Mouse (Mus musculus) embryonic facial prominence, embryonic 11.5 days (tissue): ENCODE measurements around the gene Tspan12. TPM values are rescaled to one million over a fixed set of nuclear protein-coding genes. Genes with fewer than 3 reads are reported as not detected.

ENCODE experiments used
- ATAC-seq: fragments of 200-750 bp; cut with Nextera tagmentation; replicated peaks from 2 replicates; pipeline ENCODE4 v1.8.0; 2017; ENCODE audit warnings: low read depth; ENCODE audit not compliant: insufficient number of reproducible peaks, low FRiP score, low TSS enrichment
- DNase-seq: peaks from one replicate; pipeline ENCODE4 v3.0.0-alpha.2; 2015; ENCODE audit warnings: low spot score
- H3K27ac ChIP-seq: fragments of 300-500 bp; sonication (generic); replicated peaks from 2 replicates; pipeline ENCODE4 v1.5.1; 2014; ENCODE audit warnings: mild to moderate bottlenecking, low read depth, low read length, control low read depth
- H3K27me3 ChIP-seq: fragments of 300-500 bp; sonication (generic); 2 replicates; pipeline ENCODE4 v1.6.1; 2014; ENCODE audit warnings: mild to moderate bottlenecking, low read length, moderate library complexity, mixed read lengths; ENCODE audit not compliant: control insufficient read depth, insufficient read depth
- H3K36me3 ChIP-seq: fragments of 300-500 bp; sonication (generic); replicated peaks from 2 replicates; pipeline ENCODE4 v1.6.1; 2014; ENCODE audit warnings: low read depth, mild to moderate bottlenecking, low read length, moderate library complexity, mixed read lengths; ENCODE audit not compliant: control insufficient read depth, insufficient read depth
- H3K4me1 ChIP-seq: fragments of 300-500 bp; sonication (generic); 2 replicates; pipeline ENCODE4 v1.6.1; 2014; ENCODE audit warnings: low read length, mixed read lengths; ENCODE audit not compliant: control insufficient read depth, insufficient read depth
- H3K4me2 ChIP-seq: fragments of 300-500 bp; sonication (generic); 2 replicates; pipeline ENCODE4 v1.6.1; 2014; ENCODE audit warnings: low read depth, mild to moderate bottlenecking, control low read depth, low read length, moderate library complexity
- H3K4me3 ChIP-seq: fragments of 300-500 bp; sonication (generic); 2 replicates; pipeline ENCODE4 v1.5.1; 2014; ENCODE audit warnings: low read depth, low read length, control low read depth
- H3K9ac ChIP-seq: fragments of 300-500 bp; sonication (generic); replicated peaks from 2 replicates; pipeline ENCODE4 v1.6.1; 2014; ENCODE audit warnings: mild to moderate bottlenecking, control low read depth, low read length
- H3K9me3 ChIP-seq: fragments of 300-500 bp; sonication (generic); replicated peaks from 2 replicates; pipeline ENCODE4 v1.6.1; 2016; ENCODE audit warnings: mild to moderate bottlenecking, low read length, inconsistent platforms, mixed read lengths; ENCODE audit not compliant: control insufficient read depth
- WGBS: fragments of 180-500 bp; shearing (Covaris S2); extraction: QIAGEN DNeasy Blood & Tissue Kit; methylation state at CpG from one replicate; pipeline ENCODE4 v1.1.7; 2014; 5-methylcytosine and 5-hydroxymethylcytosine counted together
- polyA plus RNA-seq: library from polyadenylated mRNA; unstranded; fragments of >200 nt; fragmentation: Nextera tagmentation; extraction: Ambion mirVana; gene quantifications from 2 replicates; pipeline ENCODE4 v1.2.1, GENCODE M21; 2014

Gene Tspan12
- polyA plus RNA-seq, 1 experiment from 2014 or later: 63.9 TPM

- DNase-seq (no peak), ATAC-seq (no peak)
- H3K36me3 ChIP-seq: no peaks in the 10 kb centered on the region
- no peak overlapping the region for H3K4me3 ChIP-seq
- 95% methylated on average over 4 of the region's 4 CpGs for WGBS
- H3K9me3 ChIP-seq: no peaks in the 10 kb centered on the region
- H3K27me3 ChIP-seq: no peaks in the 10 kb centered on the region
- H3K4me1 ChIP-seq: no peaks in the 10 kb centered on the region
- H3K27ac ChIP-seq: no peak overlapping the region
- no peak overlapping the region for H3K9ac ChIP-seq
- H3K4me2 ChIP-seq: no peak overlapping the region
Measured at GRCm38 (mm10) chr6:21797087-21797486, 55.2 kb downstream of the Tspan12 start.

GRCm38 (mm10) chr6:21796413-21796812 is 55.9 kb downstream of the Tspan12 start:
- 91% methylated on average over 10 of the region's 10 CpGs for WGBS
- no peaks in the 10 kb centered on the region for H3K27me3 ChIP-seq
- no peaks in the 10 kb centered on the region for H3K4me1 ChIP-seq
- no peaks in the 10 kb centered on the region for H3K36me3 ChIP-seq
- no peaks in the 10 kb centered on the region for H3K9me3 ChIP-seq
- ATAC-seq: no peak
- H3K4me3 ChIP-seq: no peak overlapping the region
- H3K27ac ChIP-seq: no peak overlapping the region
- no peak overlapping the region for H3K4me2 ChIP-seq
- no peak for DNase-seq
- no peak overlapping the region for H3K9ac ChIP-seq

- Histone ChIP-seq H3K4me2 (no peak overlapping the region), H3K36me3 (no peaks in the 10 kb centered on the region), H3K4me3 (no peak overlapping the region), H3K27me3 (no peaks in the 10 kb centered on the region), H3K4me1 (no peaks in the 10 kb centered on the region), H3K9me3 (no peaks in the 10 kb centered on the region), H3K9ac (no peak overlapping the region), H3K27ac (no peak overlapping the region)
- ATAC-seq (no peak), DNase-seq (no peak)
- 84% methylated on average over 5 of the region's 5 CpGs for WGBS
Measured at GRCm38 (mm10) chr6:21795410-21795809, 56.9 kb downstream of the Tspan12 start.

GRCm38 (mm10) chr6:21795072-21795407 is 57.3 kb downstream of the Tspan12 start:
- H3K4me3 ChIP-seq: no peak overlapping the region
- H3K4me2 ChIP-seq: no peak overlapping the region
- H3K4me1 ChIP-seq: no peaks in the 10 kb centered on the region
- DNase-seq (peak; percentile 76), ATAC-seq (no peak)
- H3K9ac ChIP-seq: no peak overlapping the region
- H3K9me3 ChIP-seq: no peaks in the 10 kb centered on the region
- no peaks in the 10 kb centered on the region for H3K27me3 ChIP-seq
- 3% methylated on average over 7 of the region's 7 CpGs for WGBS
- H3K27ac ChIP-seq: no peak overlapping the region
- no peaks in the 10 kb centered on the region for H3K36me3 ChIP-seq

- 80% methylated on average over 11 of the region's 11 CpGs for WGBS
- Histone ChIP-seq H3K4me2 (no peak overlapping the region), H3K9me3 (no peaks in the 10 kb centered on the region), H3K36me3 (no peaks in the 10 kb centered on the region), H3K4me3 (no peak overlapping the region), H3K9ac (no peak overlapping the region), H3K4me1 (no peaks in the 10 kb centered on the region), H3K27ac (no peak overlapping the region), H3K27me3 (no peaks in the 10 kb centered on the region)
- DNase-seq: no peak
- no peak for ATAC-seq
Measured at GRCm38 (mm10) chr6:21794337-21795071, 57.8 kb downstream of the Tspan12 start.

- DNase-seq (no peak), ATAC-seq (no peak)
- Histone ChIP-seq H3K9ac (no peak overlapping the region), H3K27me3 (no peaks in the 10 kb centered on the region), H3K4me1 (no peaks in the 10 kb centered on the region), H3K36me3 (no peaks in the 10 kb centered on the region), H3K27ac (no peak overlapping the region), H3K4me3 (no peak overlapping the region), H3K9me3 (no peaks in the 10 kb centered on the region), H3K4me2 (no peak overlapping the region)
- 85% methylated on average over 7 of the region's 7 CpGs for WGBS
Measured at GRCm38 (mm10) chr6:21791307-21791706, 61.0 kb downstream of the Tspan12 start.

- Histone ChIP-seq H3K4me3 (no peak overlapping the region), H3K36me3 (no peaks in the 10 kb centered on the region), H3K9me3 (no peaks in the 10 kb centered on the region), H3K4me2 (no peak overlapping the region), H3K27me3 (no peaks in the 10 kb centered on the region), H3K4me1 (no peaks in the 10 kb centered on the region), H3K9ac (no peak overlapping the region), H3K27ac (no peak overlapping the region)
- ATAC-seq (no peak), DNase-seq (no peak)
- 80% methylated on average over 4 of the region's 4 CpGs for WGBS
Measured at GRCm38 (mm10) chr6:21790550-21791086, 61.7 kb downstream of the Tspan12 start.

GRCm38 (mm10) chr6:21790036-21790435 is 62.3 kb downstream of the Tspan12 start:
- WGBS: 42% methylated on average over 2 of the region's 2 CpGs
- no peaks in the 10 kb centered on the region for H3K9me3 ChIP-seq
- DNase-seq: no peak
- H3K4me2 ChIP-seq: no peak overlapping the region
- H3K27ac ChIP-seq: no peak overlapping the region
- H3K4me3 ChIP-seq: no peak overlapping the region
- H3K27me3 ChIP-seq: no peaks in the 10 kb centered on the region
- no peaks in the 10 kb centered on the region for H3K4me1 ChIP-seq
- no peak for ATAC-seq
- H3K36me3 ChIP-seq: no peaks in the 10 kb centered on the region
- no peak overlapping the region for H3K9ac ChIP-seq
